Mouse (Mus musculus) A20 (cell line): ENCODE measurements around the gene Olfr344.

Source experiments
- DNase-seq: peaks from one replicate; pipeline ENCODE4 v3.0.0-alpha.2; 2011; ENCODE audit warnings: low read depth, low spot score

The Olfr344 gene

GRCm38 (mm10) chr2:36566362-36566761 lies at the start of gene Olfr344:
Gene Olfr344 (plus strand): TSS chr2:36566662.
- DNase-seq, result no peak

GRCm38 (mm10) chr2:36524698-36525097 lies 41.8 kb upstream of the Olfr344 start, which contains the start of gene Olfr342:
Gene Olfr342 (plus strand): TSS chr2:36524998.
- no peak for DNase-seq

- no peak for DNase-seq
These were observed 1.3 kb upstream of the Olfr344 start for GRCm38 (mm10) chr2:36565156-36565555.

GRCm38 (mm10) chr2:36567022-36567421 lies 560 bp downstream of the Olfr344 start:
- no peak for DNase-seq

- no peak for DNase-seq
These were observed 1.4 kb downstream of the Olfr344 start for GRCm38 (mm10) chr2:36567845-36568244.
